Mouse (Mus musculus) neural tube, embryonic 13.5 days (tissue): ENCODE results near the gene Atp10a. TPM values are rescaled to one million over a fixed set of nuclear protein-coding genes. Genes with fewer than 3 reads are reported as not detected.

Source experiments
- ATAC-seq: fragments of 200-750 bp; cut with Nextera tagmentation; 2 replicates; pipeline ENCODE4 v1.8.0; 2017; ENCODE audit warnings: low read depth, mild to moderate bottlenecking, moderate TSS enrichment, moderate library complexity
- H3K27ac ChIP-seq: fragments of 300-500 bp; sonication (generic); replicated peaks from 2 replicates; pipeline ENCODE4 v1.5.1; 2015; ENCODE audit warnings: moderate library complexity, mild to moderate bottlenecking, inconsistent platforms
- H3K27me3 ChIP-seq: fragments of 300-500 bp; sonication (generic); 2 replicates; pipeline ENCODE4 v1.6.1; 2015; ENCODE audit warnings: mild to moderate bottlenecking, inconsistent platforms
- H3K36me3 ChIP-seq: fragments of 300-500 bp; sonication (generic); 2 replicates; pipeline ENCODE4 v1.6.1; 2015; ENCODE audit warnings: mild to moderate bottlenecking, inconsistent platforms
- H3K4me1 ChIP-seq: fragments of 300-500 bp; sonication (generic); replicated peaks from 2 replicates; pipeline ENCODE4 v1.6.1; 2015; ENCODE audit warnings: inconsistent platforms
- H3K4me2 ChIP-seq: fragments of 300-500 bp; sonication (generic); 2 replicates; pipeline ENCODE4 v1.6.1; 2015; ENCODE audit warnings: inconsistent platforms, mild to moderate bottlenecking, moderate library complexity
- H3K4me3 ChIP-seq: fragments of 300-500 bp; sonication (generic); 2 replicates; pipeline ENCODE4 v1.5.1; 2015; ENCODE audit warnings: mild to moderate bottlenecking, inconsistent platforms
- H3K9ac ChIP-seq: fragments of 300-500 bp; sonication (generic); 2 replicates; pipeline ENCODE4 v1.6.1; 2015; ENCODE audit warnings: moderate library complexity, mild to moderate bottlenecking, inconsistent platforms
- H3K9me3 ChIP-seq: fragments of 300-500 bp; sonication (generic); 2 replicates; pipeline ENCODE4 v1.6.1; 2016; ENCODE audit warnings: inconsistent platforms
- WGBS: fragments of 180-500 bp; shearing (Covaris S2); methylation state at CpG from one replicate; pipeline ENCODE4 v1.1.7; 2015; 5-methylcytosine and 5-hydroxymethylcytosine counted together
- polyA plus RNA-seq: library from polyadenylated mRNA; unstranded; fragments of >200 nt; fragmentation: Nextera tagmentation; extraction: Ambion mirVana; gene quantifications from 2 replicates; pipeline ENCODE4 v1.2.1, GENCODE M21; 2015

The Atp10a gene
- polyA plus RNA-seq, 1 experiment from 2014 or later = 0.84 TPM

GRCm38 (mm10) chr7:58746817-58747216 is 90.9 kb downstream of the Atp10a start:
- Histone ChIP-seq H3K4me2 (no peak overlapping the region), H3K4me1 (no peaks in the 10 kb centered on the region), H3K4me3 (no peak overlapping the region), H3K27ac (no peak overlapping the region), H3K9me3 (no peaks in the 10 kb centered on the region), H3K36me3 (no peaks in the 10 kb centered on the region), H3K27me3 (no peaks in the 10 kb centered on the region), H3K9ac (no peak overlapping the region)
- no peak for ATAC-seq
- WGBS = 84% methylated on average over 5 of the region's 5 CpGs

- WGBS = 82% methylated on average over 6 of the region's 6 CpGs
Observed at GRCm38 (mm10) chr7:58749904-58750612, 94.1 kb downstream of the Atp10a start.

GRCm38 (mm10) chr7:58752041-58752440 is 96.1 kb downstream of the Atp10a start:
- H3K4me3 ChIP-seq = no peak overlapping the region
- no peaks in the 10 kb centered on the region for H3K9me3 ChIP-seq
- no peak overlapping the region for H3K27ac ChIP-seq
- H3K4me2 ChIP-seq = no peak overlapping the region
- no peaks in the 10 kb centered on the region for H3K36me3 ChIP-seq
- WGBS = 52% methylated on average over 5 of the region's 5 CpGs
- no peak overlapping the region for H3K9ac ChIP-seq
- no peaks in the 10 kb centered on the region for H3K27me3 ChIP-seq
- 0 out of 2 replicates have a peak, but pooled peaks cover 3% of the 10 kb centered on the region for H3K4me1 ChIP-seq
- no peak for ATAC-seq

More at GRCm38 (mm10) chr7:58749904-58750612, 94.1 kb downstream of the Atp10a start:
- H3K27ac ChIP-seq = no peak overlapping the region
- no peaks in the 10 kb centered on the region for H3K9me3 ChIP-seq
- 0 out of 2 replicates have a peak, but pooled peaks cover 3% of the 10 kb centered on the region for H3K4me1 ChIP-seq
- H3K36me3 ChIP-seq = no peaks in the 10 kb centered on the region
- H3K27me3 ChIP-seq = no peaks in the 10 kb centered on the region
- no peak overlapping the region for H3K4me3 ChIP-seq
- H3K4me2 ChIP-seq = no peak overlapping the region
- no peak overlapping the region for H3K9ac ChIP-seq
- no peak for ATAC-seq

GRCm38 (mm10) chr7:58754076-58754475 is 98.1 kb downstream of the Atp10a start:
- H3K9ac ChIP-seq = no peak overlapping the region
- no peak overlapping the region for H3K4me2 ChIP-seq
- no peaks in the 10 kb centered on the region for H3K9me3 ChIP-seq
- no peaks in the 10 kb centered on the region for H3K27me3 ChIP-seq
- H3K4me1 ChIP-seq = 0 out of 2 replicates have a peak, but pooled peaks cover 3% of the 10 kb centered on the region
- 25% methylated on average over 1 of the region's 1 CpGs for WGBS
- H3K4me3 ChIP-seq = no peak overlapping the region
- ATAC-seq = no peak
- no peaks in the 10 kb centered on the region for H3K36me3 ChIP-seq
- H3K27ac ChIP-seq = no peak overlapping the region

- ATAC-seq = no peak
- Histone ChIP-seq H3K9ac (no peak overlapping the region), H3K4me1 (0 out of 2 replicates have a peak, but pooled peaks cover 3% of the 10 kb centered on the region), H3K9me3 (no peaks in the 10 kb centered on the region), H3K4me2 (no peak overlapping the region), H3K4me3 (no peak overlapping the region), H3K36me3 (no peaks in the 10 kb centered on the region), H3K27me3 (no peaks in the 10 kb centered on the region), H3K27ac (no peak overlapping the region)
- WGBS = 41% methylated on average over 4 of the region's 4 CpGs
Observed at GRCm38 (mm10) chr7:58754536-58754935, 98.6 kb downstream of the Atp10a start.

GRCm38 (mm10) chr7:58755083-58755482 is 99.1 kb downstream of the Atp10a start:
- Histone ChIP-seq H3K27me3 (no peaks in the 10 kb centered on the region), H3K9me3 (no peaks in the 10 kb centered on the region), H3K4me1 (0 out of 2 replicates have a peak, but pooled peaks cover 3% of the 10 kb centered on the region), H3K36me3 (no peaks in the 10 kb centered on the region), H3K27ac (no peak overlapping the region), H3K9ac (no peak overlapping the region), H3K4me2 (no peak overlapping the region), H3K4me3 (no peak overlapping the region)
- ATAC-seq = no peak

- no peak overlapping the region for H3K4me2 ChIP-seq
- no peaks in the 10 kb centered on the region for H3K27me3 ChIP-seq
- H3K36me3 ChIP-seq = no peaks in the 10 kb centered on the region
- 91% methylated on average over 1 of the region's 1 CpGs for WGBS
- H3K4me1 ChIP-seq = 0 out of 2 replicates have a peak, but pooled peaks cover 3% of the 10 kb centered on the region
- no peak for ATAC-seq
- no peak overlapping the region for H3K27ac ChIP-seq
- no peaks in the 10 kb centered on the region for H3K9me3 ChIP-seq
- no peak overlapping the region for H3K4me3 ChIP-seq
- no peak overlapping the region for H3K9ac ChIP-seq
Observed at GRCm38 (mm10) chr7:58755846-58756245, 99.9 kb downstream of the Atp10a start.

GRCm38 (mm10) chr7:58757331-58757730 is 101.4 kb downstream of the Atp10a start:
- no peak for ATAC-seq
- no peaks in the 10 kb centered on the region for H3K4me1 ChIP-seq
- no peak overlapping the region for H3K4me2 ChIP-seq
- H3K9ac ChIP-seq = no peak overlapping the region
- H3K4me3 ChIP-seq = no peak overlapping the region
- no peak overlapping the region for H3K27ac ChIP-seq
- no peaks in the 10 kb centered on the region for H3K9me3 ChIP-seq
- no peaks in the 10 kb centered on the region for H3K36me3 ChIP-seq
- WGBS = 89% methylated on average over 2 of the region's 2 CpGs
- H3K27me3 ChIP-seq = no peaks in the 10 kb centered on the region

DNA sequence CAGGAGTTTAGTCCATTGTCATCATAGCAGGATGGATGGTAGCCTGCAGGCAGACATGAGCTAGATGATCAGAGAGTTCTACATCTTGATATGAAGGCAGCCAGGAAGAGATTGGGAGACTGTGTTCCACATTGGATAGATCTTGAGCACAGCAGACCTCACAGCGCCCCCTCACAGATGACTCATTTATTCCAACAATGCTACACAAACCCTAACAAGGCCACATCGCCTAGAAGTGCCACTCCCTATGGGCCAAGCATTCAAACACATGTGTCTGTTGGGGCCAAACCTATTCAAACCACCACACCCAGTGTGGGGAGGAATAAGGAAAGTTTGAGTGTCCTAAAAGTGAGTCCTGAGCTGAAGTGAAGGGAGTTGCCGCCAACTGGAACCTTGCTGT is 102.4 kb downstream of the Atp10a start:
- Histone ChIP-seq H3K4me3 (no peak overlapping the region), H3K4me2 (no peak overlapping the region), H3K36me3 (no peaks in the 10 kb centered on the region), H3K4me1 (no peaks in the 10 kb centered on the region), H3K27ac (no peak overlapping the region), H3K9ac (no peak overlapping the region), H3K27me3 (no peaks in the 10 kb centered on the region), H3K9me3 (no peaks in the 10 kb centered on the region)
- WGBS = 87% methylated on average over 3 of the region's 3 CpGs
- ATAC-seq = no peak

GRCm38 (mm10) chr7:58759265-58759664 is 103.3 kb downstream of the Atp10a start:
- Histone ChIP-seq H3K4me1 (no peaks in the 10 kb centered on the region), H3K4me3 (no peak overlapping the region), H3K27ac (no peak overlapping the region), H3K9me3 (no peaks in the 10 kb centered on the region), H3K36me3 (no peaks in the 10 kb centered on the region), H3K4me2 (no peak overlapping the region), H3K27me3 (no peaks in the 10 kb centered on the region), H3K9ac (no peak overlapping the region)
- WGBS = 94% methylated on average over 4 of the region's 4 CpGs
- no peak for ATAC-seq

DNA sequence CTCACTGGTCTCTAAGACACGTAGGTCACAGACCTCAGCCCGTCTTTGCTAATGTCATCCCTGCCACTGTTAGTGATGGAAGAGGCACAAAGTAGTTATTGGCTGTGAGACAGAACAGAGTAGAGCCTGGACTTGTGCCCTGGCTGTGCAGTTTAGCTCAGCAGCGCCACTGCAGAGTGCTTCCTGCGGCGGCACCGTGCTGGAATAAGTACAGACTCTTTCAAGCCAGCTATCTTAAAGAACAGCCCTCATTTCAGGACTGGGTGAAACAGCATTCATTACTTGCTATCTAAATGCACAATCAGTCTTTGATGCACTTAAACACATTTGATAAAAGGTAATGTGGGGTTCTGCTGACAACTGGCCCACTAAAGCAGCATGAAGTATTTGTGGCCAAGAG is 111.3 kb downstream of the Atp10a start:
- Histone ChIP-seq H3K36me3 (no peaks in the 10 kb centered on the region), H3K4me1 (no peaks in the 10 kb centered on the region), H3K9ac (no peak overlapping the region), H3K9me3 (no peaks in the 10 kb centered on the region), H3K4me3 (no peak overlapping the region), H3K4me2 (no peak overlapping the region), H3K27ac (no peak overlapping the region), H3K27me3 (no peaks in the 10 kb centered on the region)
- 80% methylated on average over 6 of the region's 6 CpGs for WGBS
- no peak for ATAC-seq

DNA sequence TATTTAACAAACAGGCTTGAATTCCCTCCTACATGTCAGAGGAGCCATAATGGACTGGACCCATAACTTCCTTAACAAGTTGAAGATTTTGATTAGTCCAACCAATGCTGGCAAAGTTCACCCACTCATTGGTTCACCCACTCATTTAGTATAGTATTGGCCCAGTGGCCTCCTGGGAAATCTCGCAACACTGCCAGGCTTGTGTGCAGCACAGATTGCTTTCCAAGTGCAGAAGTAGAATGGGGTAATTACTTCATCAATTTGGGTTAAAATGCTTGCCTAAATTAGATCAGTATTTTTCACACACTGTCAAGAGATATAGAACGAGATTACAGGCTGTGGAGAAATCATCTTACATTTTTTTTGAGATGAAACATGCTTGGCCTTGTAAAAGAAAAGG is 112.3 kb downstream of the Atp10a start:
- 79% methylated on average over 2 of the region's 2 CpGs for WGBS
- H3K9ac ChIP-seq = no peak overlapping the region
- no peak overlapping the region for H3K4me3 ChIP-seq
- H3K27ac ChIP-seq = no peak overlapping the region
- no peak overlapping the region for H3K4me2 ChIP-seq
- no peaks in the 10 kb centered on the region for H3K9me3 ChIP-seq
- no peaks in the 10 kb centered on the region for H3K4me1 ChIP-seq
- H3K36me3 ChIP-seq = no peaks in the 10 kb centered on the region
- no peaks in the 10 kb centered on the region for H3K27me3 ChIP-seq
- ATAC-seq = no peak; the same call in 1 of the 2 replicates

- no peak overlapping the region for H3K4me2 ChIP-seq
- 71% methylated on average over 3 of the region's 3 CpGs for WGBS
- H3K36me3 ChIP-seq = no peaks in the 10 kb centered on the region
- H3K27ac ChIP-seq = no peak overlapping the region
- no peaks in the 10 kb centered on the region for H3K27me3 ChIP-seq
- no peaks in the 10 kb centered on the region for H3K9me3 ChIP-seq
- no peak overlapping the region for H3K9ac ChIP-seq
- ATAC-seq = no peak
- H3K4me1 ChIP-seq = no peaks in the 10 kb centered on the region
- H3K4me3 ChIP-seq = no peak overlapping the region
Observed at GRCm38 (mm10) chr7:58770254-58770653, 114.3 kb downstream of the Atp10a start.
